Mouse (Mus musculus): ENCODE measurements around the gene Trim25. TPM values are rescaled to one million over a fixed set of nuclear protein-coding genes. Genes with fewer than 3 reads are reported as not detected.

The Trim25 gene
- polyA plus RNA-seq, 1 experiment from 2014 or later: 17.8 TPM

DNA sequence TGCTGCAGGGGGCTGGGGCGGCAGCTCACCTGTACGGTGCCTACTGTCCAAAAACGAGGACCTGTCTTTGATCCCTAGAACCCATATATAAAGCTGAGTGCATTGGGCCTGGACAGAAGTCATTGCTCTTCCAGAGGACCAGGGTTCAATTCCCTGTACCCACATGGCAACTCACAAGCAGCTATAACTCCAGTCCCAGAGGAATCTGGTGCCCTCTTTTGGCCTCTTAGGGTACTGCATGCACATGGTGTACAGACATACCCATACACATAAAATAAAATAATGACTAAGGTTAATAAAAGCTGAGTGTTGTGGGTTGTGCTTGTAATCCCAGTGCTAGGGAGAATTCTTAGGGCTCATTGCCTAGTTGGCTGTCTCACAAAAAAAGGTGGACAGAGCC lies 66.1 kb downstream of the Trim25 start:
- no peaks in the 10 kb centered on the region for H3K27me3 ChIP-seq (ENCODE audit: insufficient read depth, low read length)
- H3K4me1 ChIP-seq (ENCODE audit: insufficient read depth, low read length): no peaks in the 10 kb centered on the region
- H3K9me3 ChIP-seq (ENCODE audit: low read length): 0 out of 2 replicates have a peak, but pooled peaks cover 4% of the 10 kb centered on the region
- H3K4me3 ChIP-seq (ENCODE audit: low read length): no peak overlapping the region
- no peaks in the 10 kb centered on the region for H3K36me3 ChIP-seq (ENCODE audit: insufficient read depth, low read length)
- no peak overlapping the region for H3K4me2 ChIP-seq (replicated peaks; ENCODE audit: low read depth, low read length)
- no peak overlapping the region for H3K9ac ChIP-seq (replicated peaks; ENCODE audit: low read length)
- H3K27ac ChIP-seq (ENCODE audit: low read length): no peak overlapping the region
- WGBS: 98% methylated on average over 3 of the region's 3 CpGs
- no peak for ATAC-seq (ENCODE audit: low FRiP score, low TSS enrichment)

DNA sequence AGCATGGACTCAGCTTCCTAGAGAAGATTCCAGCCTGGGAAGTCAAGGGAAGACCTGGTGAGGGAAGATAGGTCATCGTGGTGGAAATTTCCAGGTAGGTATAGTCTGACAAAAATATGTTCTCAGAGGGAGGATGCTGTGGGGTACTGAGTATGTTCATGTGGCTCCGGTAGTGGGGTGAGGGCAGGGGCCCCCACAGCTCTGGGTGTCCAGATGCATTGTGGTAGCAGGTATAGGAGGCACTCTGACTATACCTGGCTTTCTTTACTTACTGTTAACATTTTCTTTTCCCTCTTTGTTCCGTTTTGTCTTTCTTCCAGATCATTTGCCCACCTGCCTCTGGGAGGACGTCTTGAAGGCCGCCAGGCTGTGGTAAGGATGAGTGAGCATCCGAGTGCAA lies 67.0 kb downstream of the Trim25 start:
- 76% methylated on average over 6 of the region's 6 CpGs for WGBS
- 0 out of 2 replicates have a peak, but pooled peaks cover 4% of the 10 kb centered on the region for H3K9me3 ChIP-seq (ENCODE audit: low read length)
- no peaks in the 10 kb centered on the region for H3K27me3 ChIP-seq (ENCODE audit: insufficient read depth, low read length)
- H3K4me3 ChIP-seq (ENCODE audit: low read length): no peak overlapping the region
- ATAC-seq (ENCODE audit: low FRiP score, low TSS enrichment): no peak
- H3K36me3 ChIP-seq (ENCODE audit: insufficient read depth, low read length): no peaks in the 10 kb centered on the region
- no peak overlapping the region for H3K4me2 ChIP-seq (replicated peaks; ENCODE audit: low read depth, low read length)
- no peak overlapping the region for H3K27ac ChIP-seq (ENCODE audit: low read length)
- H3K9ac ChIP-seq (replicated peaks; ENCODE audit: low read length): no peak overlapping the region
- no peaks in the 10 kb centered on the region for H3K4me1 ChIP-seq (ENCODE audit: insufficient read depth, low read length)

DNA sequence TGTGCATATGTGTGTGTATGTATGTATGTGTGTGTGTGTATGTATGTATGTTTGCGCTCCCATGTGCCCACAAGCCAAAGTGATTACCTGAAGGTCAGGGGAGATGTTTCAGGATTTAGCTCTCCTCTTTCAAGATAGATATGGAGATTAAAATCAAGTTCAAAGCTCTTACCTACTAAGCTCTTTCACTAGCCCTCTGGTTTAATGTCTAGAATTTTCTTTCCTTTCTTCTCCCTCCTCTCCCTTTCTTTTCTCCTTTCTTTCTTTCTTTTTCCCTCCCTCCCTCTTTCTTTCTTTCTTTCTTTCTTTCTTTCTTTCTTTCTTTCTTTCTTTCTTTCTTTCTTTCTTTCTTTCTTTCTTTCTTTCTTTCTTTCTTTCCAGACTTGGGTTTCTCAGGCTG lies 67.6 kb downstream of the Trim25 start, which contains the start of gene Dgke:
Dgke (minus strand) TSS at position 101 of the 400 bp plus-strand sequence.
- WGBS: 100% methylated on average over 1 of the region's 1 CpGs
- no peaks in the 10 kb centered on the region for H3K4me1 ChIP-seq (ENCODE audit: insufficient read depth, low read length)
- H3K9ac ChIP-seq (replicated peaks; ENCODE audit: low read length): no peak within 1 kb of the TSS
- H3K36me3 ChIP-seq (ENCODE audit: insufficient read depth, low read length): no peaks in the 10 kb centered on the region
- no peaks in the 10 kb centered on the region for H3K27me3 ChIP-seq (ENCODE audit: insufficient read depth, low read length)
- 0 out of 2 replicates have a peak, but pooled peaks cover 4% of the 10 kb centered on the region for H3K9me3 ChIP-seq (ENCODE audit: low read length)
- H3K4me3 ChIP-seq (ENCODE audit: low read length): no peak within 1 kb of the TSS
- H3K4me2 ChIP-seq (replicated peaks; ENCODE audit: low read depth, low read length): no peak within 1 kb of the TSS
- H3K27ac ChIP-seq (ENCODE audit: low read length): no peak within 1 kb of the TSS
- ATAC-seq (ENCODE audit: low FRiP score, low TSS enrichment): no peak

DNA sequence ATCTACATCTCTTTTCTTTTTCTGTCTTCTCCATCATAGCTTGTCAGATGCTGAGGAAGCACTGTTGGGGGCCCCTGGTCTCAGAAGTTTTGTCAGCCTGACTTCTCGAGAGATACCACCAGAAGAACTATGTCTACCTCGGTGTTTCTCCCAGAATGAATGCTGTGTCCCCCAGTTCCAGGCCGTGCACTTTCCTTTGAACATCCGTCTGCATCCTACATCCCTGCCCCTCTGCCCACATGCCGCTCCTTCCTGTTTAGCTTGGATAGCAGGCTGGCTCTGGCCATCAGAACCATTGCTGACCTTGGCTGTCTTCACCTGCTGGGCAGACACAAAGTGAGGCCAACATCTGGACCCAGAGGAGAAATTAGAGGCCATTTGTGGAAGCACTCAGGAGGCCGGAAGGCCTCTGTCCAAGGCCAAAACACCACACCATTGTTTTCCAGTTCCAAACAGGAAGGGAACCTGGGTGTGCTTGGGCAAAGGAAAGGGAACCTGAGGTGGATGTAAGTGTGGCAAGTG lies 68.2 kb downstream of the Trim25 start:
- Histone ChIP-seq H3K4me3 (ENCODE audit: low read length) (no peak overlapping the region), H3K4me2 (replicated peaks; ENCODE audit: low read depth, low read length) (no peak overlapping the region), H3K27ac (ENCODE audit: low read length) (no peak overlapping the region), H3K27me3 (ENCODE audit: insufficient read depth, low read length) (no peaks in the 10 kb centered on the region), H3K36me3 (ENCODE audit: insufficient read depth, low read length) (no peaks in the 10 kb centered on the region), H3K9me3 (ENCODE audit: low read length) (0 out of 2 replicates have a peak, but pooled peaks cover 4% of the 10 kb centered on the region), H3K9ac (replicated peaks; ENCODE audit: low read length) (no peak overlapping the region), H3K4me1 (ENCODE audit: insufficient read depth, low read length) (no peaks in the 10 kb centered on the region)
- ATAC-seq (ENCODE audit: low FRiP score, low TSS enrichment): no peak
- WGBS: 61% methylated on average over 6 of the region's 6 CpGs

DNA sequence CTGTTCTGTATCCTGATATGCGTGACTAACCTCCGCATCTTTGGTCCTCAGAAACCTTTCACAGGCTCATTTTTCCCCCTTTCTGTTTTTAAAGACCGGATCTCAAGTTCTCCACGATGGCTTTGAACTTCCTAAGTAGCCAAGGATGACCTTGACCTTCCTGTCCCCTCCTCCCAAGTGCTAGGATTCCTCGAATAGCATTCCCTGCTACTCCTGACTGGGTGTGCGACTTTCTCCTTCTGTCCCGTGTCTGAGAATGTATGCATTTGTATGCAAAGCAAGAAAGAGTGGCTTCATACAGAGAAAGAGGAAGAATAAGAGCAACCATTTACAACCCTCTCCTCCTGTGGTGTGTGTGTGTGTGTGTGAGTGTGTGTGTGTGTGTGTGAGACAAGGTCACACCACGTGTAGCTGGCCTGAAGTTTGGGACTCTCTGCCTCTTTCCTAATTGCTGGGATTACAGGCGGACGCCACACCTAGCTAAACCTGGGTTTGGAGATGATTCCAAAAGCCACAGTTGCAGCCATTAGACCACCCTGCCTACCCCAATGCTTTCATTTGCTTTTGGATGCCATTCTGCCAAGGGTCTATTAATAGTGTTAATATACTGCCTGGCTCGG lies 68.8 kb downstream of the Trim25 start:
- Histone ChIP-seq H3K36me3 (ENCODE audit: insufficient read depth, low read length) (no peaks in the 10 kb centered on the region), H3K9ac (replicated peaks; ENCODE audit: low read length) (no peak overlapping the region), H3K4me3 (ENCODE audit: low read length) (no peak overlapping the region), H3K9me3 (ENCODE audit: low read length) (0 out of 2 replicates have a peak, but pooled peaks cover 4% of the 10 kb centered on the region), H3K27ac (ENCODE audit: low read length) (no peak overlapping the region), H3K4me1 (ENCODE audit: insufficient read depth, low read length) (no peaks in the 10 kb centered on the region), H3K27me3 (ENCODE audit: insufficient read depth, low read length) (no peaks in the 10 kb centered on the region), H3K4me2 (replicated peaks; ENCODE audit: low read depth, low read length) (no peak overlapping the region)
- 50% methylated on average over 11 of the region's 11 CpGs for WGBS
- no peak for ATAC-seq (ENCODE audit: low FRiP score, low TSS enrichment)

DNA sequence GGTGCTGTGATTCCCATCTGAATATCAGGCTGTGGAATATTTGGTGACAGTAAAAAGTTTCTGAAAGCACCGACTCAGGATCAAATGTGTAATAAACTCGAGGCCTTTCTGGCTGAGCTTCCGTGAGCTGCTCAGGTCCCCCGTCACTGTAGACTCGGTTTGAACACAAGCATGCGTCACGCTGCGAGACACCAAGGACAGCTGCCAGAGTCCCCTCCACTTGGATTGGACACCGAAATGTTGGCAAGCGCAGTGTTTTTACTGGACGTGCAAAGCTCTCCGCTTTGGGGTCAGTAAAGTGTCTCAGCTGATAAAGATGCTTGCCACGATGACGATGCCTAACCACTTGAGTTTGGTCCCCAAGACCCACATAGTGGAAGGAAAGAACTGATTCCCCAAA lies 69.5 kb downstream of the Trim25 start:
- Histone ChIP-seq H3K27ac (ENCODE audit: low read length) (no peak overlapping the region), H3K36me3 (ENCODE audit: insufficient read depth, low read length) (no peaks in the 10 kb centered on the region), H3K4me2 (replicated peaks; ENCODE audit: low read depth, low read length) (no peak overlapping the region), H3K9ac (replicated peaks; ENCODE audit: low read length) (no peak overlapping the region), H3K27me3 (ENCODE audit: insufficient read depth, low read length) (no peaks in the 10 kb centered on the region), H3K4me1 (ENCODE audit: insufficient read depth, low read length) (no peaks in the 10 kb centered on the region), H3K4me3 (ENCODE audit: low read length) (no peak overlapping the region), H3K9me3 (ENCODE audit: low read length) (0 out of 2 replicates have a peak, but pooled peaks cover 4% of the 10 kb centered on the region)
- no peak for ATAC-seq (ENCODE audit: low FRiP score, low TSS enrichment)
- WGBS: 88% methylated on average over 14 of the region's 14 CpGs

DNA sequence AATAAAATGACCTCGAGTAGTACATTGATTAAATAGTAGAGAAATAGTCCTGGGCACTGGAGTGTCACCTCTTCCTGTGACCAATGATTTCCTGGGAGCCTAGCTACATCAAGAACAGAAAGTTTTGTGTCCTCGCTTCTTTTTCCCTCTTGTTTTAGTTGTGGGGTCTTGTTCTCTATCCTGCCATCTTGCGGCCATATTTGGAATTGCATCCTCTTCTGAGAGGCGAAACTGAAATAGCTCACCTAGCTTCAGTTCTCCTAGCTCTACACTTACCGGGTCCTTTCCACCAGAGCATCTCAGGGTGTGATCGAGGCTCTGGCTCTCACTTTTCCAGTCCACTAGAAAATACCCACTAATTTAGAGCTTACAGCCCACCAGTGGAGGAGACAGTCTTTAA lies 70.1 kb downstream of the Trim25 start:
- no peaks in the 10 kb centered on the region for H3K27me3 ChIP-seq (ENCODE audit: insufficient read depth, low read length)
- H3K36me3 ChIP-seq (ENCODE audit: insufficient read depth, low read length): no peaks in the 10 kb centered on the region
- no peak overlapping the region for H3K27ac ChIP-seq (ENCODE audit: low read length)
- 25% methylated on average over 6 of the region's 6 CpGs for WGBS
- no peak overlapping the region for H3K4me2 ChIP-seq (replicated peaks; ENCODE audit: low read depth, low read length)
- no peak for ATAC-seq (ENCODE audit: low FRiP score, low TSS enrichment)
- H3K4me3 ChIP-seq (ENCODE audit: low read length): no peak overlapping the region
- H3K9me3 ChIP-seq (ENCODE audit: low read length): 0 out of 2 replicates have a peak, but pooled peaks cover 4% of the 10 kb centered on the region
- H3K4me1 ChIP-seq (ENCODE audit: insufficient read depth, low read length): no peaks in the 10 kb centered on the region
- no peak overlapping the region for H3K9ac ChIP-seq (replicated peaks; ENCODE audit: low read length)

Other genes starting within 250 kb of the Trim25 start
- gene Akap1, start 134.8 kb upstream of the Trim25 start, polyA plus RNA-seq (2015; fragmentation: Nextera tagmentation; extraction: Ambion mirVana): 23.7 and 24.3 TPM in 2 replicates
- 143 and 158 TPM in 2 replicates for gene Scpep1, start 43.9 kb upstream of the Trim25 start, polyA plus RNA-seq (2015; fragmentation: Nextera tagmentation; extraction: Ambion mirVana)
- not detected in 2 replicates for gene Elobl, start 32.4 kb upstream of the Trim25 start, polyA plus RNA-seq (2015; fragmentation: Nextera tagmentation; extraction: Ambion mirVana)
- 16.7 and 17.4 TPM in 2 replicates for gene Coil, start 29.1 kb upstream of the Trim25 start, polyA plus RNA-seq (2015; fragmentation: Nextera tagmentation; extraction: Ambion mirVana)
- 4.0 and 4.3 TPM in 2 replicates for gene Dgke, start 67.5 kb downstream of the Trim25 start, polyA plus RNA-seq (2015; fragmentation: Nextera tagmentation; extraction: Ambion mirVana)
- gene Gm525, start 74.5 kb downstream of the Trim25 start, polyA plus RNA-seq (2015; fragmentation: Nextera tagmentation; extraction: Ambion mirVana): 0.41 and 0.69 TPM in 2 replicates

All from kidney, embryonic 16.5 days (tissue).